Mouse (Mus musculus): ENCODE results near the gene AC109138.7. TPM values are rescaled to one million over a fixed set of nuclear protein-coding genes. Genes with fewer than 3 reads are reported as not detected.
A peak's percentile ranks its signal among the peaks of the same experiment; 100 is the strongest.

The AC109138.7 gene
- polyA plus RNA-seq, 1 experiment from 2014 or later, result not detected

- Histone ChIP-seq H3K9me3 (no peaks in the 10 kb centered on the region), H3K4me3 (replicated peaks) (no peak overlapping the region), H3K4me2 (no peak overlapping the region), H3K27me3 (no peaks in the 10 kb centered on the region), H3K9ac (replicated peaks) (no peak overlapping the region), H3K27ac (no peak overlapping the region), H3K36me3 (no peaks in the 10 kb centered on the region), H3K4me1 (replicated peaks) (peaks cover 13% of the 10 kb centered on the region)
- ATAC-seq (ENCODE audit: insufficient number of reproducible peaks, insufficient read depth, low FRiP score, low TSS enrichment, low read depth), result no peak
- 50% methylated on average over 3 of the region's 3 CpGs for WGBS
Observed at GRCm38 (mm10) chr19:4181892-4182291, 32.3 kb upstream of the AC109138.7 start.

- Histone ChIP-seq H3K4me2 (no peak overlapping the region), H3K27me3 (no peaks in the 10 kb centered on the region), H3K4me3 (replicated peaks) (no peak overlapping the region), H3K9me3 (no peaks in the 10 kb centered on the region), H3K36me3 (no peaks in the 10 kb centered on the region), H3K9ac (replicated peaks) (no peak overlapping the region), H3K27ac (no peak overlapping the region), H3K4me1 (replicated peaks) (peaks cover 13% of the 10 kb centered on the region)
- no peak for ATAC-seq (ENCODE audit: insufficient number of reproducible peaks, insufficient read depth, low FRiP score, low TSS enrichment, low read depth)
- 87% methylated on average over 2 of the region's 2 CpGs for WGBS
Observed at GRCm38 (mm10) chr19:4183689-4184088, 30.5 kb upstream of the AC109138.7 start.

DNA sequence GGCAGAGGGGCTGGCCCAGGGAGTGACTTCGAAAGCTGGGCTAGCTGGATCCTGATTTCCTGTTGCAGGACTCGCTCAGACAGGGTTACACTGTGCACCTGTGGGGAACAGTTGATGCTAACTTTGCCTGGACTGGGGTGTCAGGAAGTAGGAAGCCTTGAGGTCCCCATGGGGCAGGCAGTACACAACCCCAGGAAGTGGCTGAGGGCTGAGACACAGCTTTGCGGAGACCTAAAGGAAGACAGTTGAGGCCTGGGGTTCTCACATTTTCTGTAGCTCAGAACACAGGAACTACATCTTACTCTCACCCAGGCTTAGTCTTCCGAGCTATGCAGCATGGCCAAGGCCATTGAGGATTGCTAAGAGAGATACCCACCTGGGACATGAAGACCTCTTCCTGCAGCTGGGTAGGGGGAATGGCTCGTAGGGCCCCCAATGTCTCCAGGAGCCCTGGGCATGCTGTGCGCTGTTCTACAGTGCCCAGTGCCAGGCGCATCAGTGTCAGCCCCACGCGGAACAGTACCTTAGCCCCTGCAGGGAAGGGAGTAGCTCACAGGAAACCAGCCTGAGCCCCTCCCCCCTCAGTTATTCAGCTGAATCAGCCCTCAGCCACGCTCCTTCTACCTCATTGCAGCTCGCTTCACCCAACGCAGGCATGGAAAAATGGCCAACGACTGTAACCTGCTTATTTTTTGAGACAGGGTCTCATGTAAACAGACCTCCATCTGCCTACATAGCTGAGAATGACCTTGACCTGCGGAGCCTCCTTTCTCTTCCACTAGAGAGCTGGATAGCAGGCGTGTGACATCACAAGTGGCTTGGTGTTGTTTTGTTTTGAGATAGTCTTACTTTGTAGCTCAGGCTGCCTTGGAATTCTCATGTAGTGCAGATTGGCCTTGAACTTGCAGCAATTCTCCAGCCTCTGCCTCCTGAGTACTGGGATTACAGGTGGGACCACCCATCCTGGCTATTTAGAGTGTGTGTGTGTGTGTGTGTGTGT lies 28.9 kb upstream of the AC109138.7 start:
- Histone ChIP-seq H3K4me1 (replicated peaks) (peaks cover 13% of the 10 kb centered on the region), H3K27ac (peak overlapping the region; percentile 35), H3K9ac (replicated peaks) (peak overlapping the region; percentile 40), H3K4me3 (replicated peaks) (no peak overlapping the region), H3K27me3 (no peaks in the 10 kb centered on the region), H3K9me3 (no peaks in the 10 kb centered on the region), H3K36me3 (no peaks in the 10 kb centered on the region), H3K4me2 (no peak overlapping the region)
- WGBS, result 68% methylated on average over 15 of the region's 15 CpGs
- ATAC-seq (ENCODE audit: insufficient number of reproducible peaks, insufficient read depth, low FRiP score, low TSS enrichment, low read depth), result no peak

DNA sequence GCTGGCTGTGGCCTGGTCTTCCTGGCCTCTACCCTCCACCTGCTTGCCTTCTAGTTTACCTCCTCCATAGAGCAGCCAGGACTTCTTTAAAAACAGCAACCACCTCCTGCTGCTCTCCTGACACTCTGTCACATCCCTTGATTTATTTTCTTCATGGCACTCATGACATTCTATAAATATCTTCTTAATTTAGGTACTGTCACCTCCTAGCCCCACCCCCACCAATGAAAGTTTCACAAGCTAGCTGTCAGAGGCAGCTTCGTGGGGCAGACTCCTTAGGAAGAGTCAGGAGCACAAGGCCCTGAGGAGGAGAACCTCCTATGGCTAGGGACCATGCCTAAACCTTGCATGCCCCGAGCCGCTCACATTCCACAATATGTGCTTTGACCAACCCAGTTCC lies 26.9 kb upstream of the AC109138.7 start:
- Histone ChIP-seq H3K27ac (no peak overlapping the region), H3K4me1 (replicated peaks) (peaks cover 22% of the 10 kb centered on the region), H3K9me3 (no peaks in the 10 kb centered on the region), H3K9ac (replicated peaks) (no peak overlapping the region), H3K4me3 (replicated peaks) (no peak overlapping the region), H3K27me3 (no peaks in the 10 kb centered on the region), H3K4me2 (no peak overlapping the region), H3K36me3 (no peaks in the 10 kb centered on the region)
- 63% methylated on average over 3 of the region's 3 CpGs for WGBS
- ATAC-seq (ENCODE audit: insufficient number of reproducible peaks, insufficient read depth, low FRiP score, low TSS enrichment, low read depth), result no peak

GRCm38 (mm10) chr19:4189051-4189620 lies 25.0 kb upstream of the AC109138.7 start:
- H3K27ac ChIP-seq, result no peak overlapping the region
- H3K27me3 ChIP-seq, result no peaks in the 10 kb centered on the region
- WGBS, result 88% methylated on average over 12 of the region's 12 CpGs
- no peak overlapping the region for H3K9ac ChIP-seq (replicated peaks)
- H3K4me3 ChIP-seq (replicated peaks), result no peak overlapping the region
- H3K36me3 ChIP-seq, result peaks cover 11% of the 10 kb centered on the region
- H3K4me1 ChIP-seq (replicated peaks), result peaks cover 38% of the 10 kb centered on the region
- no peaks in the 10 kb centered on the region for H3K9me3 ChIP-seq
- no peak overlapping the region for H3K4me2 ChIP-seq
- no peak for ATAC-seq (ENCODE audit: insufficient number of reproducible peaks, insufficient read depth, low FRiP score, low TSS enrichment, low read depth)

- WGBS, result 55% methylated on average over 4 of the region's 4 CpGs
- no peaks in the 10 kb centered on the region for H3K27me3 ChIP-seq
Observed at GRCm38 (mm10) chr19:4190831-4191334, 23.3 kb upstream of the AC109138.7 start, which contains the start of gene Tbc1d10c. Tbc1d10c (minus strand) TSS chr19:4191284.

DNA sequence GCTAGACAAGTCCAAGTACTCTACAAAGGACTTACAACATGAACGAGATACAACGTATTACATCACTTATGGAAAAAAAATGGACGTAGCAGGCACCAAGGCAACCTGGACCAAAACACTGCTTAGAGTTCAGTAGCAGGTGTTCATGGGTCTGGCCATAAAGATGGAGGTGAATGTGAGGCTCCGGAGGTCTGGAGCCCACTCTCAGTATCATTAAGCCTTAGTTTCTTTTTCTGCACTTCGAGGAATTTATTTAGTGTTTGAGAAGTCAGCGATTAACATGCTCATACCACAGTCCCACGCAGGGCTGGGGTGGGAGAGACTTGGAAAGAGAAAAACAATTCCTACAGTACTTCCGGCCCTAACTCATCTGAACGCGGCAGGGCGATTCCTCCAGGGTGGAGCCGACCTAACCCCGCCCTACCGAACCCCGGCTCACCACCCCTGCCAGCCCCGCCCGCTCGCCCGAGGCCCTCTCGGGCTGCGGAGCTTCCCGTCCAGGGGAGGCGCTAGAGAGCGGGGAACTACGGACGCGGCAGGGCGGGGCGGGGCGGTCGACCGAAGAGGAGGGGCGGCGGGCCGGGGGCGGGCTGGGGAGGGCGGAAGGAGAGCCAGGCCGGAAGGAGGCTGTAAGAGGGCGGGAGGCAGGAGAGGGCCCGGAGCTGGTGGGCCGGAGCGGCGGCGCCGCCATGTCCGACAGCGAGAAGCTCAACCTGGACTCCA lies 22.5 kb upstream of the AC109138.7 start, which contains the start of gene Ppp1ca:
Ppp1ca (plus strand) TSS at position 538 of the 723 bp plus-strand sequence.
- H3K9ac ChIP-seq (replicated peaks), result peak within 1 kb of the TSS; percentile 93
- H3K27ac ChIP-seq, result peak within 1 kb of the TSS; percentile 94
- H3K27me3 ChIP-seq, result no peaks in the 10 kb centered on the region
- WGBS, result 5% methylated on average over 40 of the region's 47 CpGs
- H3K36me3 ChIP-seq, result peaks cover 36% of the 10 kb centered on the region
- peak within 1 kb of the TSS; percentile 97 for H3K4me3 ChIP-seq (replicated peaks)
- no peaks in the 10 kb centered on the region for H3K9me3 ChIP-seq
- peaks cover 35% of the 10 kb centered on the region for H3K4me1 ChIP-seq (replicated peaks)
- peak; percentile 90 for ATAC-seq (ENCODE audit: insufficient number of reproducible peaks, insufficient read depth, low FRiP score, low TSS enrichment, low read depth)
- peak within 1 kb of the TSS; percentile 94 for H3K4me2 ChIP-seq

More at GRCm38 (mm10) chr19:4190831-4191334, 23.3 kb upstream of the AC109138.7 start, which contains the start of gene Tbc1d10c:
- ATAC-seq (ENCODE audit: insufficient number of reproducible peaks, insufficient read depth, low FRiP score, low TSS enrichment, low read depth), result no peak
- Histone ChIP-seq H3K27ac (peak within 1 kb of the TSS; percentile 94), H3K4me1 (replicated peaks) (peaks cover 28% of the 10 kb centered on the region), H3K36me3 (peaks cover 28% of the 10 kb centered on the region), H3K4me2 (peak within 1 kb of the TSS; percentile 94), H3K9ac (replicated peaks) (peak within 1 kb of the TSS; percentile 93), H3K9me3 (no peaks in the 10 kb centered on the region), H3K4me3 (replicated peaks) (peak within 1 kb of the TSS; percentile 97)

- Histone ChIP-seq H3K27me3 (no peaks in the 10 kb centered on the region), H3K4me3 (replicated peaks) (peak overlapping the region; percentile 97), H3K9me3 (no peaks in the 10 kb centered on the region), H3K4me1 (replicated peaks) (peaks cover 39% of the 10 kb centered on the region), H3K27ac (peak overlapping the region; percentile 94), H3K9ac (replicated peaks) (peak overlapping the region; percentile 93), H3K4me2 (peak overlapping the region; percentile 94), H3K36me3 (peaks cover 44% of the 10 kb centered on the region)
- peak; percentile 26 for ATAC-seq (ENCODE audit: insufficient number of reproducible peaks, insufficient read depth, low FRiP score, low TSS enrichment, low read depth)
- under 1% methylated on average over 52 of the region's 52 CpGs for WGBS
Observed at GRCm38 (mm10) chr19:4192251-4192985, 21.7 kb upstream of the AC109138.7 start.

- ATAC-seq (ENCODE audit: insufficient number of reproducible peaks, insufficient read depth, low FRiP score, low TSS enrichment, low read depth), result no peak
- Histone ChIP-seq H3K4me1 (replicated peaks) (peaks cover 39% of the 10 kb centered on the region), H3K4me3 (replicated peaks) (peak overlapping the region; percentile 97), H3K27ac (no peak overlapping the region; the same call in 1 of the 2 replicates), H3K27me3 (no peaks in the 10 kb centered on the region), H3K9ac (replicated peaks) (peak overlapping the region; percentile 93), H3K9me3 (no peaks in the 10 kb centered on the region), H3K4me2 (peak overlapping the region; percentile 94), H3K36me3 (peaks cover 51% of the 10 kb centered on the region)
- WGBS, result 59% methylated on average over 6 of the region's 6 CpGs
Observed at GRCm38 (mm10) chr19:4193129-4193528, 21.0 kb upstream of the AC109138.7 start.

- H3K36me3 ChIP-seq, result peaks cover 61% of the 10 kb centered on the region
- ATAC-seq (ENCODE audit: insufficient number of reproducible peaks, insufficient read depth, low FRiP score, low TSS enrichment, low read depth), result no peak
- H3K4me1 ChIP-seq (replicated peaks), result peaks cover 39% of the 10 kb centered on the region
- H3K9ac ChIP-seq (replicated peaks), result no peak overlapping the region
- H3K4me2 ChIP-seq, result no peak overlapping the region
- no peak overlapping the region; the same call in 1 of the 2 replicates for H3K4me3 ChIP-seq (replicated peaks)
- no peak overlapping the region for H3K27ac ChIP-seq
- no peaks in the 10 kb centered on the region for H3K27me3 ChIP-seq
- 85% methylated on average over 8 of the region's 8 CpGs for WGBS
- H3K9me3 ChIP-seq, result no peaks in the 10 kb centered on the region
Observed at GRCm38 (mm10) chr19:4194021-4194724, 20.0 kb upstream of the AC109138.7 start.
